ENCODE assay signal across 9 mouse cellular contexts in genomic region chr4:54946662-54947055, GRCm38 (mm10). TPM values are rescaled to one million over a fixed set of nuclear protein-coding genes. Genes with fewer than 3 reads are reported as not detected.
DNase-seq lines count a peak whose midpoint lies in the region; ATAC-seq and TF ChIP-seq lines count a peak whose summit lies in the region.
"Had no signal": no experiment of that assay in that cellular context is flagged by ENCODE, and none has a peak within 500 bp of the region (broad histone marks: within the 10 kb centered on the region; RNA-seq: fewer than 3 reads in every experiment).

No protein-coding gene starts in this region.

- H3K4me1 ChIP-seq in cerebellum, adult 2 months (ENCODE audit: control insufficient read depth, insufficient read depth, low read length), result no peaks in the 10 kb centered on the region; the same call in 1 of the 2 replicates
- H3K4me1 ChIP-seq in megakaryocyte, embryonic 14.5 days, result peaks cover 36% of the 10 kb centered on the region
- H3K4me1 ChIP-seq in limb, embryonic 15.5 days, result peaks cover 28% of the 10 kb centered on the region
- H3K4me1 ChIP-seq in stomach, embryonic 16.5 days (ENCODE audit: control insufficient read depth, insufficient read depth, low read length), result peaks cover 11% of the 10 kb centered on the region

- DNase-seq in cerebellum, adult 2 months, result no peak
- no peak for DNase-seq in cerebellum, adult 11-12 months
- DNase-seq in layer of hippocampus, adult 9-10 months (ENCODE audit: low spot score), result no peak
- DNase-seq in urinary bladder, adult 2 months (ENCODE audit: low spot score), result no peak

- H3K4me2 ChIP-seq in limb, embryonic 15.5 days, result peak overlapping the region; percentile 89
- H3K4me2 ChIP-seq in stomach, embryonic 16.5 days (ENCODE audit: low read depth, low read length), result peak overlapping the region; percentile 86

- H3K9me3 ChIP-seq in megakaryocyte, embryonic 14.5 days, result no peaks in the 10 kb centered on the region
- no peaks in the 10 kb centered on the region for H3K9me3 ChIP-seq in limb, embryonic 15.5 days
- no peaks in the 10 kb centered on the region for H3K9me3 ChIP-seq in stomach, embryonic 16.5 days (replicated peaks; ENCODE audit: control insufficient read depth, low read length)

- H3K4me3 ChIP-seq in cerebellum, adult 2 months (replicated peaks; ENCODE audit: insufficient read depth, low read depth, low read length), result peak overlapping the region; percentile 29
- peak overlapping the region; percentile 92 for H3K4me3 ChIP-seq in megakaryocyte, embryonic 14.5 days (replicated peaks)
- H3K4me3 ChIP-seq in limb, embryonic 15.5 days, result peak overlapping the region; percentile 71
- peak overlapping the region; percentile 68 for H3K4me3 ChIP-seq in stomach, embryonic 16.5 days (replicated peaks; ENCODE audit: low read length)

- no peaks in the 10 kb centered on the region; the same call in 1 of the 2 replicates for H3K27me3 ChIP-seq in cerebellum, adult 2 months (ENCODE audit: control insufficient read depth, insufficient read depth, low read length)
- H3K27me3 ChIP-seq in megakaryocyte, embryonic 14.5 days (replicated peaks), result peaks cover 65% of the 10 kb centered on the region
- no peaks in the 10 kb centered on the region for H3K27me3 ChIP-seq in limb, embryonic 15.5 days
- H3K27me3 ChIP-seq in stomach, embryonic 16.5 days (ENCODE audit: control insufficient read depth, insufficient read depth, low read length), result no peaks in the 10 kb centered on the region

- 1% methylated on average over 10 of the region's 10 CpGs for WGBS in cerebellum, adult 2 months
- WGBS in limb, embryonic 15.5 days, result 0% methylated on average over 10 of the region's 10 CpGs
- WGBS in stomach, embryonic 16.5 days, result under 1% methylated on average over 10 of the region's 10 CpGs

- H3K36me3 ChIP-seq in megakaryocyte, embryonic 14.5 days (replicated peaks; ENCODE audit: low read length), result no peaks in the 10 kb centered on the region
- no peaks in the 10 kb centered on the region for H3K36me3 ChIP-seq in limb, embryonic 15.5 days
- H3K36me3 ChIP-seq in stomach, embryonic 16.5 days (ENCODE audit: control insufficient read depth, insufficient read depth, low read length), result no peaks in the 10 kb centered on the region

- H3K27ac ChIP-seq in cerebellum, adult 2 months (ENCODE audit: insufficient read depth, low read length), result no peak overlapping the region
- peak overlapping the region; percentile 95 for H3K27ac ChIP-seq in limb, embryonic 15.5 days
- H3K27ac ChIP-seq in stomach, embryonic 16.5 days (ENCODE audit: low read length), result peak overlapping the region; percentile 95

- TF ChIP-seq POLR2A in cerebellum, adult 2 months (IDR thresholded peaks at IDR 0.05; ENCODE audit: borderline replicate concordance, insufficient read depth, low read length), result no peak

- H3K9ac ChIP-seq in limb, embryonic 15.5 days, result peak overlapping the region; percentile 73
- peak overlapping the region; percentile 92 for H3K9ac ChIP-seq in stomach, embryonic 16.5 days (ENCODE audit: low read length)

- ATAC-seq in megakaryocyte, adult 5-6 weeks (ENCODE audit: poor library complexity, severe bottlenecking), result no peak
- no peak for ATAC-seq in limb, embryonic 15.5 days (ENCODE audit: insufficient number of reproducible peaks, low FRiP score, low TSS enrichment, low read depth)
- ATAC-seq in stomach, embryonic 16.5 days (ENCODE audit: insufficient read depth, low FRiP score), result no peak

- no peak for TF ChIP-seq CTCF in cerebellum, adult 2 months (IDR thresholded peaks at IDR 0.05; ENCODE audit: borderline replicate concordance, insufficient read depth, low read depth, low read length)

RNA-seq across cellular contexts. Expression of gene Zfp462, which starts 1.8 kb away (rescaled TPM):
- polyA plus RNA-seq in cerebellum, adult 2 months (2012; rRNA removed), result 15.9 and 17.5 TPM in 2 replicates
- 0.06 and 0.25 TPM in 2 replicates for polyA plus RNA-seq in megakaryocyte, embryonic 14.5 days (2012; ENCODE audit: insufficient read depth, low replicate concordance)
- 0.04 TPM in 1 of 2 replicates, not detected in the other for total RNA-seq in megakaryocyte, adult 5-6 weeks (2015)
- total RNA-seq in megakaryocyte, adult 5-6 weeks (2017), result not detected in 2 replicates
- 3.1 and 5.5 TPM in 2 replicates for polyA plus RNA-seq in limb, embryonic 15.5 days (2015; fragmentation: Nextera tagmentation; extraction: Ambion mirVana)
- 1.9 and 3.0 TPM in 2 replicates for polyA plus RNA-seq in stomach, embryonic 16.5 days (2015; fragmentation: Nextera tagmentation; extraction: Ambion mirVana)
- 7.8 and 7.9 TPM in 2 replicates for polyA plus RNA-seq in urinary bladder, adult 2 months (2012; rRNA removed)
- total RNA-seq: neutrophil, adult 5-6 weeks had no signal

Comparison
In these comparisons a context has a peak if more than half of its experiments do, and no peak if none do; other contexts are left out.
1. H3K4me3 ChIP-seq: peak in every context shown above with its lines; median percentile 92 in megakaryocyte, embryonic 14.5 days; 71 in limb, embryonic 15.5 days; 68 in stomach, embryonic 16.5 days; 29 in cerebellum, adult 2 months.